Mouse (Mus musculus) midbrain, embryonic 15.5 days (tissue): ENCODE results near the gene Vkorc1l1. TPM values are rescaled to one million over a fixed set of nuclear protein-coding genes. Genes with fewer than 3 reads are reported as not detected.

ENCODE experiments used
- ATAC-seq: fragments of 200-750 bp; cut with Nextera tagmentation; replicated peaks from 2 replicates; pipeline ENCODE4 v1.8.0; 2017; ENCODE audit warnings: moderate TSS enrichment
- H3K27ac ChIP-seq: fragments of 300-500 bp; sonication (generic); 2 replicates; pipeline ENCODE4 v1.5.1; 2015; ENCODE audit warnings: mild to moderate bottlenecking, inconsistent platforms
- H3K27me3 ChIP-seq: fragments of 300-500 bp; sonication (generic); replicated peaks from 2 replicates; pipeline ENCODE4 v1.6.1; 2015; ENCODE audit warnings: inconsistent platforms
- H3K36me3 ChIP-seq: fragments of 300-500 bp; sonication (generic); replicated peaks from 2 replicates; pipeline ENCODE4 v1.6.1; 2015; ENCODE audit warnings: inconsistent platforms
- H3K4me1 ChIP-seq: fragments of 300-500 bp; sonication (generic); 2 replicates; pipeline ENCODE4 v1.6.1; 2015; ENCODE audit warnings: inconsistent platforms
- H3K4me2 ChIP-seq: fragments of 300-500 bp; sonication (generic); 2 replicates; pipeline ENCODE4 v1.6.1; 2015; ENCODE audit warnings: inconsistent platforms, mild to moderate bottlenecking, moderate library complexity
- H3K4me3 ChIP-seq: fragments of 300-500 bp; sonication (generic); 2 replicates; pipeline ENCODE4 v1.5.1; 2015; ENCODE audit warnings: mild to moderate bottlenecking, inconsistent platforms
- H3K9ac ChIP-seq: fragments of 300-500 bp; sonication (generic); 2 replicates; pipeline ENCODE4 v1.6.1; 2015; ENCODE audit warnings: mild to moderate bottlenecking, inconsistent platforms
- H3K9me3 ChIP-seq: fragments of 300-500 bp; sonication (generic); 2 replicates; pipeline ENCODE4 v1.6.1; 2016; ENCODE audit warnings: inconsistent platforms
- WGBS: fragments of 180-500 bp; shearing (Covaris S2); methylation state at CpG from one replicate; pipeline ENCODE4 v1.1.7; 2015; ENCODE audit warnings: mixed read lengths; 5-methylcytosine and 5-hydroxymethylcytosine counted together
- polyA plus RNA-seq: library from polyadenylated mRNA; unstranded; fragments of >200 nt; fragmentation: Nextera tagmentation; extraction: Ambion mirVana; gene quantifications from 2 replicates; pipeline ENCODE4 v1.2.1, GENCODE M21; 2015

Gene Vkorc1l1
- polyA plus RNA-seq, 1 experiment from 2014 or later: 32.8 TPM

GRCm38 (mm10) chr5:129952143-129952542, 10.4 kb downstream of the Vkorc1l1 start:
- no peak overlapping the region for H3K4me2 ChIP-seq
- no peaks in the 10 kb centered on the region for H3K36me3 ChIP-seq
- H3K4me3 ChIP-seq: no peak overlapping the region
- no peaks in the 10 kb centered on the region for H3K9me3 ChIP-seq
- ATAC-seq: no peak
- H3K9ac ChIP-seq: no peak overlapping the region
- H3K27me3 ChIP-seq: no peaks in the 10 kb centered on the region
- WGBS: 95% methylated on average over 4 of the region's 4 CpGs
- no peak overlapping the region for H3K27ac ChIP-seq
- no peaks in the 10 kb centered on the region; the same call in none of the 2 replicates for H3K4me1 ChIP-seq

GRCm38 (mm10) chr5:129954473-129955254, 12.9 kb downstream of the Vkorc1l1 start:
- WGBS: 88% methylated on average over 5 of the region's 5 CpGs
- Histone ChIP-seq H3K9me3 (no peaks in the 10 kb centered on the region), H3K4me2 (no peak overlapping the region), H3K4me3 (no peak overlapping the region), H3K27me3 (no peaks in the 10 kb centered on the region), H3K36me3 (no peaks in the 10 kb centered on the region), H3K4me1 (no peaks in the 10 kb centered on the region; the same call in none of the 2 replicates), H3K9ac (no peak overlapping the region), H3K27ac (no peak overlapping the region)
- ATAC-seq: no peak

- Histone ChIP-seq H3K4me1 (no peaks in the 10 kb centered on the region; the same call in none of the 2 replicates), H3K9me3 (no peaks in the 10 kb centered on the region), H3K9ac (no peak overlapping the region), H3K4me3 (no peak overlapping the region), H3K27me3 (no peaks in the 10 kb centered on the region), H3K36me3 (no peaks in the 10 kb centered on the region), H3K27ac (no peak overlapping the region), H3K4me2 (no peak overlapping the region)
- WGBS: 85% methylated on average over 6 of the region's 6 CpGs
- no peak for ATAC-seq
These were observed 14.0 kb downstream of the Vkorc1l1 start for GRCm38 (mm10) chr5:129955792-129956191.

GRCm38 (mm10) chr5:129963224-129963623, 21.5 kb downstream of the Vkorc1l1 start:
- ATAC-seq: no peak
- H3K4me1 ChIP-seq: no peaks in the 10 kb centered on the region
- H3K4me2 ChIP-seq: no peak overlapping the region
- H3K36me3 ChIP-seq: no peaks in the 10 kb centered on the region
- H3K9me3 ChIP-seq: no peaks in the 10 kb centered on the region
- 70% methylated on average over 4 of the region's 4 CpGs for WGBS
- H3K27me3 ChIP-seq: no peaks in the 10 kb centered on the region
- no peak overlapping the region for H3K9ac ChIP-seq
- H3K4me3 ChIP-seq: no peak overlapping the region
- H3K27ac ChIP-seq: no peak overlapping the region

GRCm38 (mm10) chr5:129966448-129966847, 24.7 kb downstream of the Vkorc1l1 start:
- no peak overlapping the region for H3K27ac ChIP-seq
- no peak overlapping the region for H3K4me3 ChIP-seq
- H3K36me3 ChIP-seq: no peaks in the 10 kb centered on the region
- H3K27me3 ChIP-seq: no peaks in the 10 kb centered on the region
- H3K9me3 ChIP-seq: no peaks in the 10 kb centered on the region
- 78% methylated on average over 3 of the region's 3 CpGs for WGBS
- H3K4me2 ChIP-seq: no peak overlapping the region
- no peak for ATAC-seq
- H3K9ac ChIP-seq: no peak overlapping the region
- no peaks in the 10 kb centered on the region for H3K4me1 ChIP-seq

- no peak overlapping the region for H3K9ac ChIP-seq
- H3K9me3 ChIP-seq: no peaks in the 10 kb centered on the region
- H3K4me1 ChIP-seq: no peaks in the 10 kb centered on the region
- 85% methylated on average over 7 of the region's 7 CpGs for WGBS
- no peak overlapping the region for H3K4me3 ChIP-seq
- no peaks in the 10 kb centered on the region for H3K36me3 ChIP-seq
- no peak for ATAC-seq
- H3K4me2 ChIP-seq: no peak overlapping the region
- no peaks in the 10 kb centered on the region for H3K27me3 ChIP-seq
- H3K27ac ChIP-seq: no peak overlapping the region
These were observed 26.6 kb downstream of the Vkorc1l1 start for GRCm38 (mm10) chr5:129968417-129968816.

GRCm38 (mm10) chr5:129971491-129971890, 29.7 kb downstream of the Vkorc1l1 start:
- WGBS: 93% methylated on average over 4 of the region's 4 CpGs
- Histone ChIP-seq H3K4me1 (no peaks in the 10 kb centered on the region), H3K27ac (no peak overlapping the region), H3K36me3 (no peaks in the 10 kb centered on the region), H3K27me3 (no peaks in the 10 kb centered on the region), H3K4me3 (no peak overlapping the region), H3K4me2 (no peak overlapping the region), H3K9ac (no peak overlapping the region), H3K9me3 (no peaks in the 10 kb centered on the region)
- no peak for ATAC-seq

GRCm38 (mm10) chr5:129974354-129974753, 32.6 kb downstream of the Vkorc1l1 start:
- no peak overlapping the region for H3K9ac ChIP-seq
- no peaks in the 10 kb centered on the region for H3K4me1 ChIP-seq
- no peak overlapping the region for H3K27ac ChIP-seq
- 93% methylated on average over 4 of the region's 4 CpGs for WGBS
- no peaks in the 10 kb centered on the region for H3K36me3 ChIP-seq
- H3K4me2 ChIP-seq: no peak overlapping the region
- no peaks in the 10 kb centered on the region for H3K27me3 ChIP-seq
- H3K9me3 ChIP-seq: no peaks in the 10 kb centered on the region
- no peak for ATAC-seq
- H3K4me3 ChIP-seq: no peak overlapping the region

- no peak overlapping the region for H3K9ac ChIP-seq
- 90% methylated on average over 4 of the region's 4 CpGs for WGBS
- no peak overlapping the region for H3K27ac ChIP-seq
- H3K4me2 ChIP-seq: no peak overlapping the region
- no peaks in the 10 kb centered on the region for H3K36me3 ChIP-seq
- no peaks in the 10 kb centered on the region for H3K4me1 ChIP-seq
- no peak overlapping the region for H3K4me3 ChIP-seq
- H3K27me3 ChIP-seq: no peaks in the 10 kb centered on the region
- no peaks in the 10 kb centered on the region for H3K9me3 ChIP-seq
- ATAC-seq: no peak
These were observed 33.1 kb downstream of the Vkorc1l1 start for GRCm38 (mm10) chr5:129974866-129975311.

- Histone ChIP-seq H3K36me3 (no peaks in the 10 kb centered on the region), H3K4me3 (no peak overlapping the region), H3K4me1 (no peaks in the 10 kb centered on the region), H3K4me2 (no peak overlapping the region), H3K9ac (no peak overlapping the region), H3K27me3 (no peaks in the 10 kb centered on the region), H3K27ac (no peak overlapping the region), H3K9me3 (no peaks in the 10 kb centered on the region)
- no peak for ATAC-seq
- WGBS: 83% methylated on average over 4 of the region's 4 CpGs
These were observed 36.0 kb downstream of the Vkorc1l1 start for GRCm38 (mm10) chr5:129977768-129978167.

- Histone ChIP-seq H3K9ac (no peak overlapping the region), H3K27me3 (no peaks in the 10 kb centered on the region), H3K36me3 (no peaks in the 10 kb centered on the region), H3K9me3 (no peaks in the 10 kb centered on the region), H3K4me3 (no peak overlapping the region), H3K4me2 (no peak overlapping the region), H3K4me1 (no peaks in the 10 kb centered on the region), H3K27ac (no peak overlapping the region)
- no peak for ATAC-seq
- WGBS: 91% methylated on average over 5 of the region's 5 CpGs
These were observed 36.8 kb downstream of the Vkorc1l1 start for GRCm38 (mm10) chr5:129978608-129979007.

- Histone ChIP-seq H3K9me3 (no peaks in the 10 kb centered on the region), H3K36me3 (no peaks in the 10 kb centered on the region; the same call in 1 of the 2 replicates), H3K4me2 (no peak overlapping the region), H3K4me3 (no peak overlapping the region), H3K27ac (no peak overlapping the region), H3K4me1 (no peaks in the 10 kb centered on the region), H3K27me3 (no peaks in the 10 kb centered on the region), H3K9ac (no peak overlapping the region)
- no peak for ATAC-seq
- 84% methylated on average over 3 of the region's 3 CpGs for WGBS
These were observed 38.4 kb downstream of the Vkorc1l1 start for GRCm38 (mm10) chr5:129980216-129980615.

- Histone ChIP-seq H3K27me3 (no peaks in the 10 kb centered on the region), H3K9ac (no peak overlapping the region), H3K9me3 (no peaks in the 10 kb centered on the region), H3K36me3 (no peaks in the 10 kb centered on the region), H3K4me3 (no peak overlapping the region), H3K4me1 (no peaks in the 10 kb centered on the region), H3K4me2 (no peak overlapping the region), H3K27ac (no peak overlapping the region)
- 88% methylated on average over 13 of the region's 13 CpGs for WGBS
- no peak for ATAC-seq
These were observed 47.6 kb downstream of the Vkorc1l1 start for GRCm38 (mm10) chr5:129989376-129989775.
